Mouse (Mus musculus) small intestine, adult 2 months (tissue): ENCODE measurements around the gene Dock1. TPM values are rescaled to one million over a fixed set of nuclear protein-coding genes. Genes with fewer than 3 reads are reported as not detected.

Experiments used
- H3K27ac ChIP-seq: fragments of 200-500 bp; 2 replicates; pipeline ENCODE4 v1.5.1; 2012; ENCODE audit warnings: low read depth, low read length, control low read depth, inconsistent platforms; ENCODE audit not compliant: insufficient read depth
- H3K27me3 ChIP-seq: fragments of 200-500 bp; 2 replicates; pipeline ENCODE4 v1.6.1; 2012; ENCODE audit warnings: mild to moderate bottlenecking, moderate library complexity, low read length, inconsistent platforms; ENCODE audit not compliant: control insufficient read depth, insufficient read depth
- H3K36me3 ChIP-seq: fragments of 200-500 bp; 2 replicates; pipeline ENCODE4 v1.6.1; 2012; ENCODE audit warnings: mild to moderate bottlenecking, low read length, control low read depth, inconsistent platforms; ENCODE audit not compliant: control insufficient read depth, insufficient read depth
- H3K4me1 ChIP-seq: fragments of 200-500 bp; 2 replicates; pipeline ENCODE4 v1.6.1; 2012; ENCODE audit warnings: low read length, inconsistent platforms, mixed read lengths; ENCODE audit not compliant: control insufficient read depth, insufficient read depth, insufficient read length
- H3K4me3 ChIP-seq: fragments of 200-500 bp; 2 replicates; pipeline ENCODE4 v1.5.1; 2012; ENCODE audit warnings: low read depth, mild to moderate bottlenecking, control low read depth, inconsistent platforms, low read length, moderate library complexity
- CTCF ChIP-seq: fragments of 200-500 bp; IDR thresholded peaks from 2 replicates; pipeline ENCODE4 v1.5.1; 2012; ENCODE audit warnings: low read depth, mild to moderate bottlenecking, control low read depth, inconsistent platforms, low read length, moderate library complexity, mixed read lengths; ENCODE audit not compliant: insufficient replicate concordance, insufficient read length; ENCODE audit errors: extremely low read depth
- POLR2A ChIP-seq: fragments of 200-500 bp; IDR thresholded peaks from 2 replicates; pipeline ENCODE4 v1.6.1; 2012; ENCODE audit warnings: low read depth, mild to moderate bottlenecking, control low read depth, inconsistent platforms, low read length, moderate library complexity
- WGBS: fragments of 180-500 bp; shearing (Covaris S2); methylation state at CpG from one replicate; pipeline ENCODE4 v1.1.7; 2018; 5-methylcytosine and 5-hydroxymethylcytosine counted together
- polyA plus RNA-seq: library from polyadenylated mRNA; depleted of rRNA; stranded (reverse); fragments of >200 nt; gene quantifications from 2 replicates; pipeline ENCODE4 v1.2.3, GENCODE M21; 2012

Gene Dock1
- polyA plus RNA-seq, 1 experiment: 3.8 TPM

GRCm38 (mm10) chr7:135157571-135157970, 487.1 kb downstream of the Dock1 start:
- Histone ChIP-seq H3K36me3 (peaks cover 8% of the 10 kb centered on the region), H3K27ac (no peak overlapping the region), H3K27me3 (no peaks in the 10 kb centered on the region), H3K4me1 (no peaks in the 10 kb centered on the region), H3K4me3 (no peak overlapping the region)
- TF ChIP-seq POLR2A: no peak
- TF ChIP-seq CTCF: no peak
- WGBS: 87% methylated on average over 5 of the region's 5 CpGs

GRCm38 (mm10) chr7:135158381-135158780, 487.9 kb downstream of the Dock1 start:
- Histone ChIP-seq H3K4me3 (no peak overlapping the region), H3K4me1 (no peaks in the 10 kb centered on the region), H3K27ac (no peak overlapping the region), H3K36me3 (peaks cover 6% of the 10 kb centered on the region), H3K27me3 (no peaks in the 10 kb centered on the region)
- 96% methylated on average over 10 of the region's 10 CpGs for WGBS
- TF ChIP-seq CTCF (no peak), POLR2A (no peak)

- 74% methylated on average over 4 of the region's 4 CpGs for WGBS
- Histone ChIP-seq H3K36me3 (peaks cover 8% of the 10 kb centered on the region), H3K27me3 (no peaks in the 10 kb centered on the region), H3K4me1 (no peaks in the 10 kb centered on the region), H3K27ac (no peak overlapping the region), H3K4me3 (no peak overlapping the region)
- TF ChIP-seq POLR2A: no peak
- TF ChIP-seq CTCF: no peak
Observed at GRCm38 (mm10) chr7:135159606-135160005, 489.2 kb downstream of the Dock1 start.

- H3K27ac ChIP-seq: no peak overlapping the region
- no peaks in the 10 kb centered on the region for H3K4me1 ChIP-seq
- H3K4me3 ChIP-seq: no peak overlapping the region
- H3K27me3 ChIP-seq: no peaks in the 10 kb centered on the region
- WGBS: 32% methylated on average over 3 of the region's 3 CpGs
- H3K36me3 ChIP-seq: peaks cover 15% of the 10 kb centered on the region
- no peak for TF ChIP-seq POLR2A
- TF ChIP-seq CTCF: peak; percentile 52; the same call in 1 of the 2 replicates
Observed at GRCm38 (mm10) chr7:135165155-135165554, 494.7 kb downstream of the Dock1 start.

- H3K27me3 ChIP-seq: no peaks in the 10 kb centered on the region
- no peaks in the 10 kb centered on the region for H3K4me1 ChIP-seq
- H3K36me3 ChIP-seq: peaks cover 14% of the 10 kb centered on the region
- WGBS: 87% methylated on average over 4 of the region's 4 CpGs
- H3K4me3 ChIP-seq: no peak overlapping the region
- H3K27ac ChIP-seq: no peak overlapping the region
- TF ChIP-seq POLR2A (no peak), CTCF (no peak)
Observed at GRCm38 (mm10) chr7:135169936-135170335, 499.5 kb downstream of the Dock1 start.

GRCm38 (mm10) chr7:135172219-135172618, 501.8 kb downstream of the Dock1 start:
- no peaks in the 10 kb centered on the region for H3K4me1 ChIP-seq
- no peak overlapping the region for H3K4me3 ChIP-seq
- no peaks in the 10 kb centered on the region for H3K27me3 ChIP-seq
- WGBS: 64% methylated on average over 9 of the region's 9 CpGs
- H3K36me3 ChIP-seq: peaks cover 13% of the 10 kb centered on the region
- no peak overlapping the region for H3K27ac ChIP-seq
- TF ChIP-seq POLR2A (no peak), CTCF (no peak)

- Histone ChIP-seq H3K27ac (no peak overlapping the region), H3K27me3 (no peaks in the 10 kb centered on the region), H3K36me3 (no peaks in the 10 kb centered on the region), H3K4me1 (no peaks in the 10 kb centered on the region), H3K4me3 (no peak overlapping the region)
- WGBS: 90% methylated on average over 3 of the region's 3 CpGs
- no peak for TF ChIP-seq POLR2A
- no peak for TF ChIP-seq CTCF
Observed at GRCm38 (mm10) chr7:135194190-135194589, 523.7 kb downstream of the Dock1 start.

GRCm38 (mm10) chr7:135195631-135196030, 525.2 kb downstream of the Dock1 start:
- Histone ChIP-seq H3K27ac (no peak overlapping the region), H3K27me3 (no peaks in the 10 kb centered on the region), H3K4me1 (no peaks in the 10 kb centered on the region), H3K36me3 (no peaks in the 10 kb centered on the region), H3K4me3 (no peak overlapping the region)
- TF ChIP-seq POLR2A (no peak), CTCF (no peak)
- 83% methylated on average over 2 of the region's 2 CpGs for WGBS
